Mouse (Mus musculus) adrenal gland, postnatal 14 days (tissue): ENCODE measurements around the gene Olfr311. TPM values are rescaled to one million over a fixed set of nuclear protein-coding genes. Genes with fewer than 3 reads are reported as not detected.

Experiments
- DNase-seq: peaks from one replicate; pipeline ENCODE4 v3.0.0; 2021; ENCODE audit warnings: mixed read lengths
- total RNA-seq: library from RNA; stranded (reverse); gene quantifications from 2 replicates; pipeline ENCODE4 v1.2.3, GENCODE M21; 2021

Gene Olfr311
- total RNA-seq, 1 experiment from 2014 or later = not detected

DNA sequence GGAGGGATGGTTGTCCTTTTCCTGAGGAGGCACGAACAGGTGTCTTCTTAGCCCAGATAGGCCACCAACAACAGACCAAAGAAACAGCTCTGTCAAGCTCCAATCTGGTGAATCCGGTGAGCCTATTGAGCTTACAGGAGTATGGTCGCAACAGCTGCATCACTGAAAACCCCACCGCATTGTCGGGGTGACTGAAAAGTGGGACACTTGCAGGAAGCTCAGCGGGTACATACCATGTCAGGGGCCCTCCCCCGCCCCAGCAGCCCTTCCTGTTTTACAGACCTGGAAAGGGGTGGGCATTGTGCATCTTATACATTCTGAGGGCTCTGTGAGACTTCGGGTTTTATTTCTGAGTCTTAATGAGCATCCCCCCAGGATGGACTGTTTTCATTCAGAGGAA, 44.7 kb downstream of the Olfr311 start:
- no peak for DNase-seq

DNA sequence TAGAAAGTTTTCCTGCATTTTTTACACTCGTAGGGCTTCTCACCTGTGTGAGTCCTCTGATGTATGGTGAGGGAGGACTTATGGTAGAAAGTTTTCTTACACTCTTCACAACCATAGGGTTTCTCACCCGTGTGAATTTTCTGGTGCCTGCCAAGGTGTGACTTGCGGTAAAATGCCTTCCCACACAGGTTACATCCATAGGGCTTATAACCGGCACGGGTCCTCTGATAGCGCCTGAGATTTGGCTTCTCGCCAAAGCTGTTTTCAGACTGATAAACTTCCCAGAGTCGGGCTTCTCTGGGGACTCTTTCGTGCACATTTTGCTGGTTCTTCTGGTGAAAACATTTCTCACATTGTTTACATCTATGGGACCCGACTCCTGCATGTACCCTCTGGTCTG, 51.5 kb downstream of the Olfr311 start:
- no peak for DNase-seq

Other genes starting within 250 kb of the Olfr311 start
- gene Olfr324, start 244.1 kb upstream of the Olfr311 start, total RNA-seq = not detected in 2 replicates
- gene 2210407C18Rik, start 223.2 kb upstream of the Olfr311 start, total RNA-seq = not detected in 2 replicates
- gene Olfr323, start 208.8 kb upstream of the Olfr311 start, total RNA-seq = not detected in 2 replicates
- 0.49 and 1.3 TPM in 2 replicates for gene Trim58, start 198.8 kb upstream of the Olfr311 start, total RNA-seq
- not detected in 2 replicates for gene Olfr322, start 180.5 kb upstream of the Olfr311 start, total RNA-seq
- gene Olfr320, start 158.2 kb upstream of the Olfr311 start, total RNA-seq = not detected in 2 replicates
- not detected in 2 replicates for gene Olfr319, start 140.1 kb upstream of the Olfr311 start, total RNA-seq
- gene Olfr318, start 115.2 kb upstream of the Olfr311 start, total RNA-seq = not detected in 2 replicates
- gene Olfr317, start 100.0 kb upstream of the Olfr311 start, total RNA-seq = not detected in 2 replicates
- not detected in 2 replicates for gene Olfr316, start 86.5 kb upstream of the Olfr311 start, total RNA-seq
- not detected in 2 replicates for gene Olfr315, start 66.1 kb upstream of the Olfr311 start, total RNA-seq
- not detected in 2 replicates for gene Olfr314, start 56.3 kb upstream of the Olfr311 start, total RNA-seq
- 4.2 and 4.9 TPM in 2 replicates for gene Fam183b, start 37.3 kb upstream of the Olfr311 start, total RNA-seq
- gene Olfr313, start 24.3 kb upstream of the Olfr311 start, total RNA-seq = not detected in 2 replicates
- gene Olfr312, start 10.0 kb upstream of the Olfr311 start, total RNA-seq = not detected in 2 replicates
- gene Gm12258, start 7.9 kb downstream of the Olfr311 start, total RNA-seq = 4.4 and 6.3 TPM in 2 replicates
- 5.3 and 7.6 TPM in 2 replicates for gene 2810021J22Rik, start 28.0 kb downstream of the Olfr311 start, total RNA-seq
- gene Zfp39, start 65.0 kb downstream of the Olfr311 start, total RNA-seq = 5.2 and 6.0 TPM in 2 replicates
- gene Btnl10, start 78.7 kb downstream of the Olfr311 start, total RNA-seq = 0.26 and 3.4 TPM in 2 replicates
- gene Rnf187, start 99.7 kb downstream of the Olfr311 start, total RNA-seq = 147 and 153 TPM in 2 replicates
- 16.4 and 23.5 TPM in 2 replicates for gene Hist3h2ba, start 109.7 kb downstream of the Olfr311 start, total RNA-seq
- 24.4 and 26.8 TPM in 2 replicates for gene Hist3h2a, start 115.4 kb downstream of the Olfr311 start, total RNA-seq
- gene Trim17, start 115.4 kb downstream of the Olfr311 start, total RNA-seq = 0.11 TPM in 1 of 2 replicates, not detected in the other
- 25.5 and 29.9 TPM in 2 replicates for gene Trim11, start 138.8 kb downstream of the Olfr311 start, total RNA-seq